Comparison of ENCODE assay signal across 1 mouse cellular context in the genomic region with DNA sequence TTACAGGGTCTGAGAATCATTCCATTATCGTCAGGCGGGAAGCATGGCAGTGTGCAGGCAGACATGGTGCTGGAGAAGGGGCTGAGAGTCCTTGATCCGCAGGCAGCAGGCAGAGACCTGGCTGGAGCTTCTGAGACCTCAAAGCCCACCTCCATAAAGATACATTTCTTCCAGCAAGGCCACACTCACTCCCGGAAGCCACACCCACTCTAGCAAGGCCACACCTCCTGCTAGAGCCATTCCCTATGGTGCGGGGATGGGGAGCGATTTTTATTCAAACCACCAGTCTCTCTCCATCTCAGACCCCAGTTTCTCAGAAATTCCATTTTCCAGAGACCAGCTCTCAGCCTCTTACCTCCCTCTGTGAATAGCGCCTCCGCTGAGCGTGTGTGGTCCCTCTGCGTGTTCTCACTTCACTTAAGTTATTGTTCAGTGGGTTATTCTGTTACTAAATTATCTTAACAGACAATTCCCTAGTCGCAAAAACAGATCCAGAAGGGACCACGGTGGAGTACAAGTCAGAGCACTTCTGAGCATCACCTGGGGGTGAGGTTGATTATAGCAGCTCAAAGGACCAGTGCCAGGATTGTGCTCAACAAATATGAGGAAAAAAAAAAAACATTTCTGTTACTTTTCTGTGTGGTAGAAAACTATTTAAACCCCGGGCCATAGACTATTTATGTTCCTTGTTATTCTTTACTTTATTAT.
TF ChIP-seq lines count a peak whose summit lies in the region.

No protein-coding gene starts in this region.

TF ChIP-seq in ES-E14, 5 proteins besides CTCF, POLR2A, EP300 and RAD21:
- TF ChIP-seq ZC3H11A (IDR thresholded peaks at IDR 0.05; ENCODE audit: borderline replicate concordance, low read depth, low read length) (no peak), CHD2 (IDR thresholded peaks at IDR 0.05; ENCODE audit: low read depth, low read length) (no peak), ZNF384 (IDR thresholded peaks at IDR 0.05; ENCODE audit: low read depth, low read length) (no peak), HCFC1 (IDR thresholded peaks at IDR 0.05; ENCODE audit: borderline replicate concordance, insufficient read depth, low read length) (no peak)
